Mouse (Mus musculus): ENCODE measurements around the gene Mapk8ip1. TPM values are rescaled to one million over a fixed set of nuclear protein-coding genes. Genes with fewer than 3 reads are reported as not detected.
"Not testable (repeated sequence)": the region's sequence is repeated elsewhere in the genome, so short reads cannot be mapped to it uniquely, and the experiment has no call there.

Mapk8ip1 gene
- polyA plus RNA-seq, 1 experiment from 2014 or later: 1.8 TPM

DNA sequence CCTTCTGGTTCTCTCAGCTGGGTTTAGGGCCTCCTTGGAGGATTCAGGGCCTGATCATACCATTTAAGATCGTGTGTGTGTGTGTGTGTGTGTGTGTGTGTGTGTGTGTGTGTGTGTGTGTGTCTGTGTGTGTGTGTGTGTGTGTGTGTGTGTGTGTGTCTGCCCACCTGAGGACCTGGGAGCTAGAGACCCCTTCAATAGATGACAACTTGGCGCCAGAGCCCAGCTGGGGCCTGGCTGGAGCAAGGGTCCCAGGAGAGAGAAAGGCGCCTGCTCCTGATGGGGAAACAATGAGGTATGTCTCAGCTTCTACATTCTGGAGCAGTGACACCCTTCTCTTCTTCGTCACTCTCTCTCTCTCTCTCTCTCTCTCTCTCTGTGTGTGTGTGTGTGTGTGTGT, 1.2 kb downstream of the Mapk8ip1 start:
- peaks cover 16% of the 10 kb centered on the region for H3K27me3 ChIP-seq (ENCODE audit: control insufficient read depth, insufficient read depth, low read depth, low read length)
- not testable (repeated sequence) for ATAC-seq (ENCODE audit: low read depth); H3K27ac ChIP-seq (ENCODE audit: low read length); H3K9me3 ChIP-seq (replicated peaks; ENCODE audit: control insufficient read depth, low read length); H3K36me3 ChIP-seq (ENCODE audit: control insufficient read depth, insufficient read depth); H3K4me2 ChIP-seq (ENCODE audit: low read depth, low read length); H3K9ac ChIP-seq (ENCODE audit: low read depth, low read length); H3K4me1 ChIP-seq (ENCODE audit: control insufficient read depth, low read depth, low read length); H3K4me3 ChIP-seq (ENCODE audit: low read depth, low read length)
- 71% methylated on average over 4 of the region's 4 CpGs for WGBS (ENCODE audit: insufficient replicate concordance)

DNA sequence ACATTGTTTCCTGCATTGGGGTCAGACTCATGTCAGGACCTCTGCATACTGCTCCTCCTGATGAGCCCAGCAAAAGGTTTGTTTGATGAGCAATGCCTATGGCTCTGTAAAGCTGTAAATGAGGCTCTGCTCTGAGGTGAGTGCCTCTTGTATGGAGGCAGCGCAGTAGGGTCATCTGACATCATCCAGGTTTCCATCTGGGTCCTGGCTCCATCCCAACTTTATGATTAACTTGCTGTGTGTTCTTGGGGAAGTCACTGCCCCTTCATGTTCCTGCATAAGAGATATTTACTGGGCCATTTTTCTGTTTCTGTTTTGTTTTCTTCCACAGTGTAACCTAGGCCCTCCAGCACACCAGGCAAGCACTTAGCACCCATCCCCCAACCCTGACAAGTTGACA, 3.6 kb downstream of the Mapk8ip1 start:
- H3K4me3 ChIP-seq (ENCODE audit: low read depth, low read length): no peak overlapping the region
- H3K4me2 ChIP-seq (ENCODE audit: low read depth, low read length): no peak overlapping the region
- no peak overlapping the region for H3K27ac ChIP-seq (ENCODE audit: low read length)
- no peaks in the 10 kb centered on the region; the same call in 1 of the 2 replicates for H3K4me1 ChIP-seq (ENCODE audit: control insufficient read depth, low read depth, low read length)
- no peak for ATAC-seq (ENCODE audit: low read depth)
- WGBS (ENCODE audit: insufficient replicate concordance): 61% methylated on average over 1 of the region's 1 CpGs
- H3K9ac ChIP-seq (ENCODE audit: low read depth, low read length): no peak overlapping the region
- no peaks in the 10 kb centered on the region for H3K9me3 ChIP-seq (replicated peaks; ENCODE audit: control insufficient read depth, low read length)
- H3K36me3 ChIP-seq (ENCODE audit: control insufficient read depth, insufficient read depth): no peaks in the 10 kb centered on the region
- peaks cover 32% of the 10 kb centered on the region for H3K27me3 ChIP-seq (ENCODE audit: control insufficient read depth, insufficient read depth, low read depth, low read length)

DNA sequence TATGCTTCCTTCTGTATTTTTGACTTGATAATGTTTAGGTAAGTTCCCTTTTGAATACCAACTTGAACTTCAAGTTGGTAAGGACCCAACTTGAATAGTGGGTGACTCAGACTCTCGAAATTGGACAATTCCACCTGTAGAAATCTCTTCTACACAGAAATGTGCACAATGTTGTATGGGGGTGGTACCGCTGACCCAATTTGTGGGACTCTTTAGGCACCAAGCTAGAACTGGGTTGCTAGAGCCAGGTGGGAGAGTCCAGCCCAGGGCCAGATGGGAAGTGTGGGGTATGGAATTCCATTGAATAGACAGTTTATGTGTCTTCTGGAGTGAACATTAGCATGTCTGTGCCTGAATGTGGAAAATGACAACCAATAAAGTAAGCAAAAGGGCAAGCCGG, 5.5 kb downstream of the Mapk8ip1 start:
- no peak overlapping the region for H3K27ac ChIP-seq (ENCODE audit: low read length)
- WGBS (ENCODE audit: insufficient replicate concordance): 63% methylated on average over 3 of the region's 3 CpGs
- no peak overlapping the region for H3K4me3 ChIP-seq (ENCODE audit: low read depth, low read length)
- peaks cover under 1% of the 10 kb centered on the region for H3K4me1 ChIP-seq (ENCODE audit: control insufficient read depth, low read depth, low read length)
- ATAC-seq (ENCODE audit: low read depth): no peak
- no peak overlapping the region for H3K4me2 ChIP-seq (ENCODE audit: low read depth, low read length)
- no peaks in the 10 kb centered on the region for H3K36me3 ChIP-seq (ENCODE audit: control insufficient read depth, insufficient read depth)
- H3K27me3 ChIP-seq (ENCODE audit: control insufficient read depth, insufficient read depth, low read depth, low read length): peaks cover 39% of the 10 kb centered on the region
- H3K9ac ChIP-seq (ENCODE audit: low read depth, low read length): no peak overlapping the region
- no peaks in the 10 kb centered on the region for H3K9me3 ChIP-seq (replicated peaks; ENCODE audit: control insufficient read depth, low read length)

DNA sequence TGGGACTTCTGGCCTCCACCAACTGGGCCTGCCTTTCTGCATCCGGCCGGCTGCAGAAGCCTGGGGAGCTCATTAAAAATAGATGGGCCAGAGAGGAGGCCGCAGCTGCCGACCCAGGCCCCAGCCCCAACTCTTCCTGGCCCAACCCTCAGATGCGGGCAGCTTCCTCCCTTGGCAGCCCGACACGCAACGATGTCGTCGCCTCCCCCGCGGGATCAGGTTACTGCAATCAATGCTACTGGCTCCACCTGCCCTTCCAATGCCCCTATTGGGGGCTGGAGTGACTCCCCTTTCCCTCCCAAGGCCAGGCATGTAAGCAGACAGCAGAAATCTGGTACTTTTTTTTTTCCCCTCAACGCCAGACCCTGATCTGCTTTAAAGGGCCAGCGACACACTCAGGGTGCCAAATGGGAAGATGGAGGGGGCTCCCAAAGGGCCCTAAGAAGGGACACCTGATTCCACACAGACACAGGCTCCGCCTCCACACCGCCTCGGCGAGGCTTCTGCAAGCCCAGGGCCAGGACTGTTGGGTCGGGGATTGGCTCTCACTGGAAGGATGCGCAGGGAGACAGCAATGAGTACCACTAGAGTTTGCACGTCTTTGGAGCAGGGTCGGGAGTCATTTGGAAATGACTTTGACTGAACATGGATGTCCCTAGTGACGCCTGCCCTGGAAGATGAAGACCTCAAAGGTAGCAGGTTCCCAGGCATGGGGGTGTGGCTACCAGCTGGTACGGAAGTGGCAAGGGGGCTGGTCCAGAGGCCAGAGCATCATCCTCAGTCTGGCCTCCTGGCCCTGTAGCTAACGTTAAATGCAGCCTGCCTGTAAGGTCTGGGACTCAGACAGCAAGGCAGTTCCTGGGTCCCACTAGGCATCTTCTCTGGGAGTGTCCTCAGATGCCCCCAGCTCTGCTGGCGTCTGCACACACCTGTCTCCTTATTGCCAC, 8.5 kb downstream of the Mapk8ip1 start:
- peak overlapping the region; percentile 30 for H3K4me3 ChIP-seq (ENCODE audit: low read depth, low read length)
- H3K4me2 ChIP-seq (ENCODE audit: low read depth, low read length): peak overlapping the region; percentile 11; the same call in 1 of the 2 replicates
- H3K4me1 ChIP-seq (ENCODE audit: control insufficient read depth, low read depth, low read length): peaks cover 6% of the 10 kb centered on the region
- 6% methylated on average over 26 of the region's 26 CpGs for WGBS (ENCODE audit: insufficient replicate concordance)
- no peak overlapping the region for H3K9ac ChIP-seq (ENCODE audit: low read depth, low read length)
- H3K27ac ChIP-seq (ENCODE audit: low read length): no peak overlapping the region
- H3K36me3 ChIP-seq (ENCODE audit: control insufficient read depth, insufficient read depth): no peaks in the 10 kb centered on the region
- no peaks in the 10 kb centered on the region for H3K9me3 ChIP-seq (replicated peaks; ENCODE audit: control insufficient read depth, low read length)
- peaks cover 62% of the 10 kb centered on the region for H3K27me3 ChIP-seq (ENCODE audit: control insufficient read depth, insufficient read depth, low read depth, low read length)
- no peak for ATAC-seq (ENCODE audit: low read depth)

DNA sequence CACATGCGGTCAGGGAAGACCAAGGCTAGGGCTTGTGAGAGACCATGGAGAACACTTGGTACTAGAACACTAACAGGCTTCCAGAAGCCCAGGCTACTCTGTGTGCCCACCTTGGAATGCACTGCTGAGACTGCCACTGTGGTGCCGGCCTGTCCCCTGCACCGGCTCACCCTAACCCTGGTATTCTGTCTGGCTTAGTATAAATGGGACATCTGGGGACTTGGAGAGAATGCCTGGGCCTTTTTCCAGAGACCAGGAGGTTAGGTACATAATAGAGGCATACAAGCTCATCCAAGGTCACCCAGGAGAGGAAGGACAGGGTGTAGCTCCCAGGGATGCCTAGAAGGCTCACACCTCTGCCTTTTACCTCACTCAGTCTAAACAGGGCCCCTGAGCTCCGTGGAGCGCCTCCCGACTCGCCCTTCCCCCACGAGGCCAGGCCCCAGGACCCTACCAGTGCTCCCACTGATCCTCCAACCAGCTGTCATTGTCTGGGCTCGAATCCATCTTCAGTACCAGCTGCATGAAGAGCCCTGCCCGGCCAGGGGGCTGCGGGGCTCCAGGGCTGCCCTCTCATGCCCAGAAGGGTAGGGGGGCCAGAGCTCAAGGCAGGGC, 9.3 kb downstream of the Mapk8ip1 start:
- Histone ChIP-seq H3K36me3 (ENCODE audit: control insufficient read depth, insufficient read depth) (no peaks in the 10 kb centered on the region), H3K27ac (ENCODE audit: low read length) (no peak overlapping the region), H3K4me3 (ENCODE audit: low read depth, low read length) (peak overlapping the region; percentile 30), H3K27me3 (ENCODE audit: control insufficient read depth, insufficient read depth, low read depth, low read length) (peaks cover 66% of the 10 kb centered on the region), H3K4me1 (ENCODE audit: control insufficient read depth, low read depth, low read length) (peaks cover 6% of the 10 kb centered on the region), H3K9me3 (replicated peaks; ENCODE audit: control insufficient read depth, low read length) (no peaks in the 10 kb centered on the region), H3K4me2 (ENCODE audit: low read depth, low read length) (peak overlapping the region; percentile 11; the same call in 1 of the 2 replicates), H3K9ac (ENCODE audit: low read depth, low read length) (no peak overlapping the region)
- WGBS (ENCODE audit: insufficient replicate concordance): 34% methylated on average over 11 of the region's 11 CpGs
- no peak for ATAC-seq (ENCODE audit: low read depth)

DNA sequence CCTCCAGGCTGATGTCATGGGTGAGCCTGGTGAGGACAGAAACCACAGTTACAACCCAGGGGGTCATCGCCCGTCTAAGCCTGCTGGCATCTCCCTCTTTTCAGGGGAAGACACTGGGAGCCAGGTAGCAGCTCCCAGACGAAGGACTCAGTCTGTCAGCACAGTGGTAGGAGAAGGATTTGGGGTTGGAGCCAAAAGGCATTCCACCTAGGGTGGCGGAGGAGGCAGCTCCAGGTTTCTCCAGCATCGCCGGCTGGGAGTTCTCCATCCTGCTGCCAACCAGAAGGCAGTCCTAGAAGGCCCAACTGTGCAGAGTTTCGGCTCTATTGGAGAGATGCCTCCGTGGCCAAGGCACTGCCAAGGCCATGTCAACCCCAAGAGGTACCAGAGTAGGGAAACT, 9.9 kb downstream of the Mapk8ip1 start:
- Histone ChIP-seq H3K36me3 (ENCODE audit: control insufficient read depth, insufficient read depth) (no peaks in the 10 kb centered on the region), H3K4me2 (ENCODE audit: low read depth, low read length) (no peak overlapping the region), H3K27me3 (ENCODE audit: control insufficient read depth, insufficient read depth, low read depth, low read length) (peaks cover 66% of the 10 kb centered on the region), H3K9ac (ENCODE audit: low read depth, low read length) (no peak overlapping the region), H3K27ac (ENCODE audit: low read length) (no peak overlapping the region), H3K9me3 (replicated peaks; ENCODE audit: control insufficient read depth, low read length) (no peaks in the 10 kb centered on the region), H3K4me3 (ENCODE audit: low read depth, low read length) (no peak overlapping the region), H3K4me1 (ENCODE audit: control insufficient read depth, low read depth, low read length) (peaks cover 6% of the 10 kb centered on the region)
- no peak for ATAC-seq (ENCODE audit: low read depth)
- WGBS (ENCODE audit: insufficient replicate concordance): 67% methylated on average over 8 of the region's 8 CpGs

DNA sequence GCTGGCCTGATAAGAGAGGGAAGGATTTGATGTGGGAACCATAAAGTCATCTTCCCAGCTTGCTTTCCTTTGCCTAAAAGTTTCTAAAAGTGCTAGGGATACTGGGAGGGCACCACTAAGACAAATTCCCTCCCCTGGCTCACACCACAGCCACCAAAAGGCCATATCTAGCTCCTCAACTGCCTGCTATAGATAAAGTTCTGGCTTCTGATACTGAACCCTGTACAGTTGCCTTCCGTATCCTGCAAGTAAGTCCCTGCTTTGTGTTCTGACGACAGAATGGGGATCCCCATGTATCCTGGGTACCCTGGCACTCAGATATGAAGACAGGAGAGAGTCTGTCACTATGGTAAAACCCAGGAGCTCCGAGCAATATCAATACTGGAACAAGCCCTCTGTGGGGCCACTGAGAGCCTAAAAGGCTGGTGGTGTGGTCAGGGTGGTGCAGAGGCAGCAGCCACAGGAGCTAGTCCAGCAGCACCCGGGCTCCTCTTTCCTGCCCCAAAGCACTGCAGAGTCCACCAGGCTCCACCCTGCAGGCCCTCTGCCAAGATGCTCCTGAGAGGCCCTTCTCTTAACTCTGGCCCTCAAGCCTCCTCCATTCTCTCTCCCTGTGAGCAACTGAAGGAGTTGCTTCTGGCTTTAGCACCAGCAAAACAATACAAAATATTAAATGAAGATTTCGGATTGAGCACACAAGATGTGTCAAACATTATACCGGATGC, 10.7 kb downstream of the Mapk8ip1 start:
- no peaks in the 10 kb centered on the region for H3K36me3 ChIP-seq (ENCODE audit: control insufficient read depth, insufficient read depth)
- no peak for ATAC-seq (ENCODE audit: low read depth)
- no peak overlapping the region for H3K4me2 ChIP-seq (ENCODE audit: low read depth, low read length)
- peaks cover 6% of the 10 kb centered on the region for H3K4me1 ChIP-seq (ENCODE audit: control insufficient read depth, low read depth, low read length)
- no peak overlapping the region for H3K9ac ChIP-seq (ENCODE audit: low read depth, low read length)
- H3K9me3 ChIP-seq (replicated peaks; ENCODE audit: control insufficient read depth, low read length): no peaks in the 10 kb centered on the region
- WGBS (ENCODE audit: insufficient replicate concordance): 40% methylated on average over 6 of the region's 6 CpGs
- H3K27me3 ChIP-seq (ENCODE audit: control insufficient read depth, insufficient read depth, low read depth, low read length): peaks cover 66% of the 10 kb centered on the region
- no peak overlapping the region for H3K27ac ChIP-seq (ENCODE audit: low read length)
- no peak overlapping the region for H3K4me3 ChIP-seq (ENCODE audit: low read depth, low read length)

DNA sequence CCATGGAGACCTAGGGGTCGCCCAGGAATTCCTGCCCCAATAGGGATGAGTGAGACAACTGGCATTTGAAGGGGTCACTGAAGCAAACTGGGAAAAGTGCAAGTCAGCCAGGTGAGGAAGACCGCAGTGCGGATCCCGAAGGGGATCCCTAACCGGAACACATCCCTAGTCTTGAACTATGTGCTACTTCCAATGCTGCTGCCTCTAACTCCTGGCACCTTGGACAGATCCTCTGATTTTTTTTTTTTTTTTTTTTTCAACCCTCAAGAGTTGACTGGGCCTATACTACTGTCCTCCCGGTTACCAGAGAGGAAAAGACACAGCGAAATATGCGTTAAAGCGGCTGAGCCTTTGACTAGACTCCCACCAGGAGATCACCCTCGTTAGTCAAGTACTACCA, 11.4 kb downstream of the Mapk8ip1 start:
- Histone ChIP-seq H3K36me3 (ENCODE audit: control insufficient read depth, insufficient read depth) (no peaks in the 10 kb centered on the region), H3K4me3 (ENCODE audit: low read depth, low read length) (peak overlapping the region; percentile 55), H3K27me3 (ENCODE audit: control insufficient read depth, insufficient read depth, low read depth, low read length) (peaks cover 66% of the 10 kb centered on the region), H3K4me2 (ENCODE audit: low read depth, low read length) (peak overlapping the region; percentile 54), H3K9me3 (replicated peaks; ENCODE audit: control insufficient read depth, low read length) (no peaks in the 10 kb centered on the region), H3K27ac (ENCODE audit: low read length) (no peak overlapping the region), H3K9ac (ENCODE audit: low read depth, low read length) (no peak overlapping the region), H3K4me1 (ENCODE audit: control insufficient read depth, low read depth, low read length) (peaks cover 6% of the 10 kb centered on the region)
- WGBS (ENCODE audit: insufficient replicate concordance): 15% methylated on average over 10 of the region's 10 CpGs
- no peak for ATAC-seq (ENCODE audit: low read depth)

Data from liver, embryonic 16.5 days (tissue).